Mouse (Mus musculus): ENCODE data around the gene Ptpn7. TPM values are rescaled to one million over a fixed set of nuclear protein-coding genes. Genes with fewer than 3 reads are reported as not detected.

Ptpn7 gene
- polyA plus RNA-seq, 2 experiments, result 3.1 to 3.6 TPM

DNA sequence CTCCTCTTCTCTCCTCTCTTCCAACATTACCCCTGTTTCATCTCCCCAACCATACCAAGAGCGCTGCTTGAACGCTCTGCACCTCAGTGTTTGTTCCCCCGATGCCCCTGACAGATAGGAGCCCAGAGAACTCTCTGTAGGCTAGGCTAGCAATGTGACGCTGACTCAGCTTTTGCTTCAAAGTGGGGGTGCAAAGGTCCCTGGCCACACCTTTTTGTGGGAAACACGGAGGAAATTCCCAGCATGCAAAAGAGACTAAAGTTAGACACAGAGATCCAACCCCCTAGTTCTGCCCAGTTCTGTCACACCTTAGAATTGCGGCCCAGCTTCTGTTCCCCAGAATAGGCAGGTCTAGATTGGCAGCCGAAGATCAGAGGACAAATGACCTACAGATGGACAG is 46.4 kb downstream of the Ptpn7 start:
- Histone ChIP-seq H3K4me3 (replicated peaks; ENCODE audit: low read length) (no peak overlapping the region), H3K27ac (replicated peaks; ENCODE audit: low read depth, low read length) (no peak overlapping the region), H3K27me3 (ENCODE audit: control insufficient read depth, insufficient read depth, low read length) (no peaks in the 10 kb centered on the region), H3K4me2 (replicated peaks; ENCODE audit: low read depth, low read length, severe bottlenecking) (no peak overlapping the region), H3K9ac (ENCODE audit: low read depth, low read length, severe bottlenecking) (no peak overlapping the region), H3K36me3 (ENCODE audit: control insufficient read depth, insufficient read depth, low read length) (no peaks in the 10 kb centered on the region), H3K9me3 (ENCODE audit: control insufficient read depth, low read length) (no peaks in the 10 kb centered on the region), H3K4me1 (ENCODE audit: control insufficient read depth, insufficient read depth, low read length) (no peaks in the 10 kb centered on the region)
- TF ChIP-seq POLR2A (IDR thresholded peaks at IDR 0.05; ENCODE audit: borderline replicate concordance, extremely low read depth, insufficient read depth, insufficient read length), result no peak
- DNase-seq (ENCODE audit: low spot score) (no peak), ATAC-seq (ENCODE audit: low FRiP score, low read depth) (no peak)
- WGBS, result 86% methylated on average over 7 of the region's 7 CpGs

DNA sequence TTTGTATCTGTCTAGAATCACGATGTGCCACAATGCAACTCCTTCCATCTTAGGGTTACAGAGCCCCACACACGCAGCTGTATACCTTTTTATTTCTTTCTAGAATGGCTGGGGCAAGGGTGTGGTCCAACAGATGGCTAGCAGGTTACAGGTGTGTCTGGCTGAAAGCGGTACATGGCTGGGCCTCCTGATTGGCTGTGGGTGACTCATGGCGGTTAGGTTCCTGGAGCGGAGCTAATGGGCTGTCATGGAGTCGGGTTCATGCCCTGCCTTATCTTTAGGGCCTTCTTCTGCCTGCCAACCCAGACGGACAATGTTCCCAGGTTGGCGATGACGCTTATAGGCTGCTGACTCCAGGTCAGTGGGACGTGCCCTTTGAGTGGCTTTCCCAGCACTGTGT is 48.3 kb downstream of the Ptpn7 start:
- H3K4me2 ChIP-seq (replicated peaks; ENCODE audit: low read depth, low read length, severe bottlenecking), result no peak overlapping the region
- no peaks in the 10 kb centered on the region for H3K9me3 ChIP-seq (ENCODE audit: control insufficient read depth, low read length)
- H3K27me3 ChIP-seq (ENCODE audit: control insufficient read depth, insufficient read depth, low read length), result no peaks in the 10 kb centered on the region
- no peak overlapping the region for H3K27ac ChIP-seq (replicated peaks; ENCODE audit: low read depth, low read length)
- no peak overlapping the region for H3K9ac ChIP-seq (ENCODE audit: low read depth, low read length, severe bottlenecking)
- no peak overlapping the region for H3K4me3 ChIP-seq (replicated peaks; ENCODE audit: low read length)
- DNase-seq (ENCODE audit: low spot score) (no peak), ATAC-seq (ENCODE audit: low FRiP score, low read depth) (no peak)
- no peaks in the 10 kb centered on the region for H3K4me1 ChIP-seq (ENCODE audit: control insufficient read depth, insufficient read depth, low read length)
- 79% methylated on average over 10 of the region's 10 CpGs for WGBS
- H3K36me3 ChIP-seq (ENCODE audit: control insufficient read depth, insufficient read depth, low read length), result no peaks in the 10 kb centered on the region
- no peak for TF ChIP-seq POLR2A (IDR thresholded peaks at IDR 0.05; ENCODE audit: borderline replicate concordance, extremely low read depth, insufficient read depth, insufficient read length)

DNA sequence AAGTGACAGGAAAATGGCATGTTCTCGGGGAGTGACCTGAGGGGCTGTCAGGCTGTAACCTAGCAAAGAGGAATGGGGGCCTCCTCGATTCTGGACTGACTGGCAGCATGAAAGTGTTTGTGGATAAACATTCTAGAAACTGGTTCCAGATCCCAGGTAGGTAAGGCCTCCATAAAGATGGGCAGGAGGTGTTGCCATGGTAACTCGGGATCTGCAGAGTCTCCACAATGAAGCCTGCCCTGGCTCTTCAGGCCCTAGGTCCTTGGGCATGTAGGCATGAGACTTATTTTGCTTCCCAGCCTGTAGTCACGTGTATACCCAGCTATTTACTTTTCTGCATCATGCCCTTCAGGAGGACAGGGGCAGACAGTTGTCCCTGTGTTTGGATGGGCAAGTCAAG is 48.8 kb downstream of the Ptpn7 start:
- no peak for TF ChIP-seq POLR2A (IDR thresholded peaks at IDR 0.05; ENCODE audit: borderline replicate concordance, extremely low read depth, insufficient read depth, insufficient read length)
- Histone ChIP-seq H3K4me2 (replicated peaks; ENCODE audit: low read depth, low read length, severe bottlenecking) (no peak overlapping the region), H3K27me3 (ENCODE audit: control insufficient read depth, insufficient read depth, low read length) (no peaks in the 10 kb centered on the region), H3K9me3 (ENCODE audit: control insufficient read depth, low read length) (no peaks in the 10 kb centered on the region), H3K36me3 (ENCODE audit: control insufficient read depth, insufficient read depth, low read length) (no peaks in the 10 kb centered on the region), H3K4me3 (replicated peaks; ENCODE audit: low read length) (no peak overlapping the region), H3K4me1 (ENCODE audit: control insufficient read depth, insufficient read depth, low read length) (no peaks in the 10 kb centered on the region), H3K9ac (ENCODE audit: low read depth, low read length, severe bottlenecking) (no peak overlapping the region), H3K27ac (replicated peaks; ENCODE audit: low read depth, low read length) (no peak overlapping the region)
- DNase-seq (ENCODE audit: low spot score) (no peak), ATAC-seq (ENCODE audit: low FRiP score, low read depth) (no peak)
- WGBS, result 56% methylated on average over 4 of the region's 4 CpGs

DNA sequence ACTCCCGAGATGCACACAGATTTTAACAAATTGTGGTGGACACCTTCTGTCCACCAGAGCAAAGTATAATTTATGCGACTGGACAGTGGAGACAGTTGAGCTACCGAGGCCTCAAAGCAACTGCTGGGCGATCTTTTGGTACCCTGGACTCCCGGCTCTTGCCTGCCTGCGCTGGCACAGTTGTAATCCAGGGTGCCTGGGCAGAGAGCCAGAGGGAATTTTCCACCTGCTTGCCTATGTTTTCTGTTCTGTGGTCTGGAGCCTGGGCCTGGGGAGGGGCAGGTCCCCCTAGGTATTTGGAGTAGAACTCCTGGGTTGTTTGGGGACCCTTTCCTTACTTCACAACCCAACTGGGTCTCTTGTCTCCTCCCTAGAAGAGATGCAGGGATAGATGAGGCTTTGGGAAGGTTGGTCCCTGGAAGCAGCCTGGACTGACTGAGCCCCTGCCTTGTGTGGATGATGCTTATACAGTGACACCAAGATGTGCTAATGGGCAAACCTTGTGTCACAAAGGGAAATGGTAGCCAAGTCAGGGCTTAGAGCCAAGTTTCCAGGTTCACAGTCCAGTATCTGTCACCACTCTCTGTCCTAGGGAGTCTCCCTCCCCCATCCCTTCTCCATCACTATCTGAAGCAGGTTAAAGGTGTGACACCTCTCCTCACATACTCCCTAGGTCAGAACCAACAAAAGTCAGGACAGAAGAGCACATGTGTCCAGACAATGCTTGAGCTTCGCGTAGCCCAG is 49.6 kb downstream of the Ptpn7 start:
- Histone ChIP-seq H3K27me3 (ENCODE audit: control insufficient read depth, insufficient read depth, low read length) (no peaks in the 10 kb centered on the region), H3K9me3 (ENCODE audit: control insufficient read depth, low read length) (no peaks in the 10 kb centered on the region), H3K27ac (replicated peaks; ENCODE audit: low read depth, low read length) (no peak overlapping the region), H3K4me1 (ENCODE audit: control insufficient read depth, insufficient read depth, low read length) (no peaks in the 10 kb centered on the region), H3K9ac (ENCODE audit: low read depth, low read length, severe bottlenecking) (no peak overlapping the region), H3K4me2 (replicated peaks; ENCODE audit: low read depth, low read length, severe bottlenecking) (no peak overlapping the region), H3K4me3 (replicated peaks; ENCODE audit: low read length) (no peak overlapping the region), H3K36me3 (ENCODE audit: control insufficient read depth, insufficient read depth, low read length) (no peaks in the 10 kb centered on the region)
- WGBS, result 78% methylated on average over 8 of the region's 8 CpGs
- ATAC-seq (ENCODE audit: low FRiP score, low read depth), result no peak
- no peak for DNase-seq (ENCODE audit: low spot score)
- TF ChIP-seq POLR2A (IDR thresholded peaks at IDR 0.05; ENCODE audit: borderline replicate concordance, extremely low read depth, insufficient read depth, insufficient read length), result no peak

DNA sequence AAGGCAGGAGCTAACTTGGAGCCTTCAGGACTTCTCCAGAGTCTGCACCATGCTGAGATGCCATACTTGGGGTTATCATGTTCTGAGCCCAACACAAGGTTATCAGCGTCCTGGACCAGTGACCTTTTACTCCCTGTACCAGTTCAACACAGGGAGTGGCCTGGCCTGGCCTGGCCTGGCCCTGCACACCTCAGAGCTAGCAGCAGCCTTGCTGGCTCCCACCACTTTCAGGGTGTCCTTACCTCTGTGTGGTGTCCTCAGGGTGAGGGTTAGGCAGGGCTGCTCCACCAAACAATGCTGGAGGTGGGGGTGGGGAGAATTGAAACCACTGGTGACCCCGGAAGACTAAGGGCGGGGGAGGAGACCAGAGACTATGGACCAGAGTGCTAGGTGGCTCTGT is 50.5 kb downstream of the Ptpn7 start:
- TF ChIP-seq POLR2A (IDR thresholded peaks at IDR 0.05; ENCODE audit: borderline replicate concordance, extremely low read depth, insufficient read depth, insufficient read length), result no peak
- Histone ChIP-seq H3K27me3 (ENCODE audit: control insufficient read depth, insufficient read depth, low read length) (no peaks in the 10 kb centered on the region), H3K9me3 (ENCODE audit: control insufficient read depth, low read length) (no peaks in the 10 kb centered on the region), H3K27ac (replicated peaks; ENCODE audit: low read depth, low read length) (no peak overlapping the region), H3K9ac (ENCODE audit: low read depth, low read length, severe bottlenecking) (no peak overlapping the region), H3K4me3 (replicated peaks; ENCODE audit: low read length) (no peak overlapping the region), H3K4me2 (replicated peaks; ENCODE audit: low read depth, low read length, severe bottlenecking) (no peak overlapping the region), H3K36me3 (ENCODE audit: control insufficient read depth, insufficient read depth, low read length) (no peaks in the 10 kb centered on the region), H3K4me1 (ENCODE audit: control insufficient read depth, insufficient read depth, low read length) (no peaks in the 10 kb centered on the region)
- no peak for ATAC-seq (ENCODE audit: low FRiP score, low read depth)
- no peak for DNase-seq (ENCODE audit: low spot score)
- 73% methylated on average over 3 of the region's 3 CpGs for WGBS
